In genomic region chr7:28876099-28876498, GRCm38 (mm10) we compare ENCODE assay signal across 24 mouse cellular contexts. TPM values are rescaled to one million over a fixed set of nuclear protein-coding genes. Genes with fewer than 3 reads are reported as not detected.
"Had no signal": no experiment of that assay in that cellular context is flagged by ENCODE, and none has a peak within 500 bp of the region (broad histone marks: within the 10 kb centered on the region; RNA-seq: fewer than 3 reads in every experiment).

No protein-coding gene starts in this region.

- ATAC-seq: lung, postnatal 0 days; midbrain, embryonic 15.5 days had no signal

- H3K27me3 ChIP-seq: kidney, embryonic 15.5 days; midbrain, embryonic 12.5 days; midbrain, embryonic 15.5 days; neural tube, embryonic 13.5 days had no signal

- H3K9ac ChIP-seq: kidney, embryonic 15.5 days; lung, embryonic 14.5 days; midbrain, embryonic 12.5 days; midbrain, embryonic 15.5 days; neural tube, embryonic 13.5 days had no signal

- DNase-seq: kidney, adult 2 months; kidney, postnatal 10 days; kidney, postnatal 36 days; layer of hippocampus, postnatal 36 days; lung, embryonic 14.5 days; right cerebral cortex, adult 18-20 months; right cerebral cortex, postnatal 14 days; right cerebral cortex, postnatal 4 days; thymus, adult 2 months; thymus, postnatal 14 days; thymus, postnatal 4 days had no signal

- H3K4me3 ChIP-seq: kidney, embryonic 15.5 days; left cerebral cortex, adult 2 months; midbrain, embryonic 12.5 days; midbrain, embryonic 15.5 days; neural tube, embryonic 13.5 days had no signal

- H3K36me3 ChIP-seq: kidney, embryonic 15.5 days; midbrain, embryonic 12.5 days; midbrain, embryonic 15.5 days; neural tube, embryonic 13.5 days had no signal

- H3K9me3 ChIP-seq: kidney, embryonic 15.5 days; midbrain, embryonic 12.5 days; midbrain, embryonic 15.5 days; neural tube, embryonic 13.5 days had no signal

- H3K27ac ChIP-seq: kidney, embryonic 15.5 days; left cerebral cortex, adult 2 months; macrophage; midbrain, embryonic 12.5 days; midbrain, embryonic 15.5 days; neural tube, embryonic 13.5 days; stomach, postnatal 0 days had no signal

- H3K4me2 ChIP-seq: kidney, embryonic 15.5 days; lung, embryonic 14.5 days; midbrain, embryonic 12.5 days; midbrain, embryonic 15.5 days; neural tube, embryonic 13.5 days had no signal

- H3K4me1 ChIP-seq: midbrain, embryonic 12.5 days; midbrain, embryonic 15.5 days; neural tube, embryonic 13.5 days had no signal

RNA-seq across cellular contexts. Expression of gene Capn12, which starts 5.1 kb away (rescaled TPM):
- total RNA-seq: liver, adult 2 months; megakaryocyte, adult 5-6 weeks; neutrophil, adult 5-6 weeks had no signal

RNA-seq across cellular contexts. Expression of gene Lgals7, which starts 12.4 kb away (rescaled TPM):
- total RNA-seq: layer of hippocampus, adult 8-10 months; layer of hippocampus, postnatal 36 days; left cerebral cortex, postnatal 36 days; liver, adult 2 months; megakaryocyte, adult 5-6 weeks; neutrophil, adult 5-6 weeks had no signal
- polyA plus RNA-seq: liver, adult 2 months; macrophage had no signal
